Mouse (Mus musculus) neural tube, embryonic 14.5 days (tissue): ENCODE results near the gene Ilf3. TPM values are rescaled to one million over a fixed set of nuclear protein-coding genes. Genes with fewer than 3 reads are reported as not detected.
"Not testable (repeated sequence)": the region's sequence is repeated elsewhere in the genome, so short reads cannot be mapped to it uniquely, and the experiment has no call there.

Experiments used
- ATAC-seq: fragments of 200-750 bp; cut with Nextera tagmentation; 2 replicates; pipeline ENCODE4 v1.8.0; 2017; ENCODE audit warnings: low read depth, mild to moderate bottlenecking, moderate TSS enrichment, moderate library complexity
- H3K27ac ChIP-seq: fragments of 300-500 bp; sonication (generic); 2 replicates; pipeline ENCODE4 v1.5.1; 2014; ENCODE audit warnings: low read depth, mild to moderate bottlenecking, control low read depth, low read length, moderate library complexity, mixed read lengths
- H3K27me3 ChIP-seq: fragments of 300-500 bp; sonication (generic); 2 replicates; pipeline ENCODE4 v1.6.1; 2014; ENCODE audit warnings: low read length; ENCODE audit not compliant: control insufficient read depth, insufficient read depth
- H3K36me3 ChIP-seq: fragments of 300-500 bp; sonication (generic); 2 replicates; pipeline ENCODE4 v1.6.1; 2014; ENCODE audit warnings: low read length, mixed read lengths; ENCODE audit not compliant: control insufficient read depth, insufficient read depth
- H3K4me1 ChIP-seq: fragments of 300-500 bp; sonication (generic); 2 replicates; pipeline ENCODE4 v1.6.1; 2014; ENCODE audit warnings: low read length; ENCODE audit not compliant: control insufficient read depth, insufficient read depth
- H3K4me2 ChIP-seq: fragments of 300-500 bp; sonication (generic); 2 replicates; pipeline ENCODE4 v1.6.1; 2014; ENCODE audit warnings: mild to moderate bottlenecking, low read depth, low read length, control low read depth
- H3K4me3 ChIP-seq: fragments of 300-500 bp; sonication (generic); 2 replicates; pipeline ENCODE4 v1.5.1; 2014; ENCODE audit warnings: low read depth, low read length, control low read depth, mixed read lengths
- H3K9ac ChIP-seq: fragments of 300-500 bp; sonication (generic); replicated peaks from 2 replicates; pipeline ENCODE4 v1.6.1; 2014; ENCODE audit warnings: low read depth, mild to moderate bottlenecking, control low read depth, low read length, mixed read lengths
- H3K9me3 ChIP-seq: fragments of 300-500 bp; sonication (generic); 2 replicates; pipeline ENCODE4 v1.6.1; 2016; ENCODE audit warnings: low read length; ENCODE audit not compliant: control insufficient read depth
- WGBS: fragments of 180-500 bp; shearing (Covaris S2); extraction: QIAGEN DNeasy Blood & Tissue Kit; methylation state at CpG from one replicate; pipeline ENCODE4 v1.1.7; 2014; 5-methylcytosine and 5-hydroxymethylcytosine counted together
- polyA plus RNA-seq: library from polyadenylated mRNA; unstranded; fragments of >200 nt; fragmentation: Nextera tagmentation; extraction: Ambion mirVana; gene quantifications from 2 replicates; pipeline ENCODE4 v1.2.1, GENCODE M21; 2014

The Ilf3 gene
- 210 and 222 TPM in 2 replicates for polyA plus RNA-seq

DNA sequence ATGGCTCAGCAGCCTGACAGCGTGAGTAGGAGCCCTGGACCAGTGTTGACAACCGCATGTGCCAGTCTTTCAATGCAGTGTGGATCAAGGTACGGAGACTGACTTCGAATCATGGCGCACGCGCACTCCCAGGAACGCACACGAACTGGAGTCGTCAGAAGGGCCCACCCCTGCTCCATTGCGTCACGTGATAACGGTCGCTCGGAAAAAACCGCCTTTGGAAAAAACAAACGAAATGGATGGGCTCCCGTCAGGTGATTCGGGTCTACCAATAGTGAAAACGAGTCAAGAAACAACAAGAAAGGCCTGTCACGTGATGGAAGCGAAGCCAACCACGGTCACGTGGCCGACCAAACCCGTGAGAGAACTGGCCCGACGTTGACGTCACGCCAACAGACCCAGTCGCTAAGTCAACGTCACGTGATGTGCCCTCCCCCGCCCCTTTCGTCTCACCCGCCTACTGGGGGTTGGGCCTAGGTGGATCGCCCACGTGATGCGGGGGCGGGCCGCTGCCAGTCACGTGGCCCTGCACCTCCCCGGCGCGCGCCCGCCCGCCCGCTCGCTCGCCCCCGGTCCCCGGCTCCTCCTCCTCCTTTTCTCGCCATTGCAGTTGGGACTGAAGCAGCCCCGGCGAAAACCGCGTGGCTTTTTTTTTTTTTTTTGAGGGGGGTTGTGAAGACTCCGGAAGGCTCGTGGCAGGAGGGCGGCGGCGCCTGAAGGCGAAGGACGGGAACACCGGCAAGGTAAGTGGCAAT is at the start of gene Ilf3:
Gene Ilf3 (plus strand): TSS at position 515 of the 755 bp plus-strand sequence.
- WGBS: under 1% methylated on average over 55 of the region's 66 CpGs
- Histone ChIP-seq H3K9ac (peak within 1 kb of the TSS; percentile 73), H3K9me3 (no peaks in the 10 kb centered on the region), H3K4me2 (peak within 1 kb of the TSS; percentile 86), H3K27ac (peak within 1 kb of the TSS; percentile 89), H3K36me3 (no peaks in the 10 kb centered on the region; the same call in 1 of the 2 replicates), H3K4me1 (peaks cover 17% of the 10 kb centered on the region), H3K27me3 (no peaks in the 10 kb centered on the region), H3K4me3 (peak within 1 kb of the TSS; percentile 70)
- ATAC-seq: peak; percentile 94

GRCm38 (mm10) chr9:21318792-21319191 is 48.9 kb upstream of the Ilf3 start:
- H3K36me3 ChIP-seq: no peaks in the 10 kb centered on the region
- no peaks in the 10 kb centered on the region for H3K27me3 ChIP-seq
- H3K4me1 ChIP-seq: peaks cover 10% of the 10 kb centered on the region
- no peak overlapping the region for H3K9ac ChIP-seq
- no peak overlapping the region for H3K27ac ChIP-seq
- ATAC-seq: no peak
- 96% methylated on average over 6 of the region's 6 CpGs for WGBS
- H3K4me2 ChIP-seq: no peak overlapping the region
- H3K9me3 ChIP-seq: no peaks in the 10 kb centered on the region
- H3K4me3 ChIP-seq: no peak overlapping the region

DNA sequence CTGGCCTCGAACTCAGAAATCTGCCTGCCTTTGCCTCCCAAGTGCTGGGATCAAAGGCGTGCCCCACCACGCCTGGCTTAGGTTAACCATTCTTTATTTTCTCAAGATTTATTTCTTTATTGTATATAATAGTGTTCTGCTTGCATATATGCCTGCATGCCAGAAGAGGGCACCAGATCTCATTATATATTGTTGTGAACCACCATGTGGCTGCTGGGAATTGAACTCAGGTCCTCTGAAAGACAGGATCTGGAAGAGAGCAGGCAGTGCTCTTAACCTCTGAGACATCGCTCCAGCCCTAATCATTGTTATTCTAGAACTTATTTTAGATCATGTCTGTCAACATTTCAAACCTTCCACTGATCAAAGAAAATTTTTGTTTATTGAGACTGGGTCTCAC is 48.2 kb upstream of the Ilf3 start:
- over 99% methylated on average over 4 of the region's 4 CpGs for WGBS
- Histone ChIP-seq H3K4me2 (no peak overlapping the region), H3K4me3 (no peak overlapping the region), H3K27ac (no peak overlapping the region), H3K9me3 (no peaks in the 10 kb centered on the region), H3K9ac (no peak overlapping the region), H3K4me1 (peaks cover 10% of the 10 kb centered on the region), H3K36me3 (no peaks in the 10 kb centered on the region), H3K27me3 (no peaks in the 10 kb centered on the region)
- ATAC-seq: no peak

GRCm38 (mm10) chr9:21320280-21320618 is 47.4 kb upstream of the Ilf3 start:
- H3K4me3 ChIP-seq: peak overlapping the region; percentile 69
- 31% methylated on average over 4 of the region's 4 CpGs for WGBS
- peak; percentile 59; the same call in 1 of the 2 replicates for ATAC-seq
- H3K9me3 ChIP-seq: no peaks in the 10 kb centered on the region
- no peaks in the 10 kb centered on the region for H3K36me3 ChIP-seq
- peaks cover 10% of the 10 kb centered on the region for H3K4me1 ChIP-seq
- H3K9ac ChIP-seq: peak overlapping the region; percentile 73
- H3K27ac ChIP-seq: peak overlapping the region; percentile 40; the same call in 1 of the 2 replicates
- H3K4me2 ChIP-seq: peak overlapping the region; percentile 79
- H3K27me3 ChIP-seq: no peaks in the 10 kb centered on the region

DNA sequence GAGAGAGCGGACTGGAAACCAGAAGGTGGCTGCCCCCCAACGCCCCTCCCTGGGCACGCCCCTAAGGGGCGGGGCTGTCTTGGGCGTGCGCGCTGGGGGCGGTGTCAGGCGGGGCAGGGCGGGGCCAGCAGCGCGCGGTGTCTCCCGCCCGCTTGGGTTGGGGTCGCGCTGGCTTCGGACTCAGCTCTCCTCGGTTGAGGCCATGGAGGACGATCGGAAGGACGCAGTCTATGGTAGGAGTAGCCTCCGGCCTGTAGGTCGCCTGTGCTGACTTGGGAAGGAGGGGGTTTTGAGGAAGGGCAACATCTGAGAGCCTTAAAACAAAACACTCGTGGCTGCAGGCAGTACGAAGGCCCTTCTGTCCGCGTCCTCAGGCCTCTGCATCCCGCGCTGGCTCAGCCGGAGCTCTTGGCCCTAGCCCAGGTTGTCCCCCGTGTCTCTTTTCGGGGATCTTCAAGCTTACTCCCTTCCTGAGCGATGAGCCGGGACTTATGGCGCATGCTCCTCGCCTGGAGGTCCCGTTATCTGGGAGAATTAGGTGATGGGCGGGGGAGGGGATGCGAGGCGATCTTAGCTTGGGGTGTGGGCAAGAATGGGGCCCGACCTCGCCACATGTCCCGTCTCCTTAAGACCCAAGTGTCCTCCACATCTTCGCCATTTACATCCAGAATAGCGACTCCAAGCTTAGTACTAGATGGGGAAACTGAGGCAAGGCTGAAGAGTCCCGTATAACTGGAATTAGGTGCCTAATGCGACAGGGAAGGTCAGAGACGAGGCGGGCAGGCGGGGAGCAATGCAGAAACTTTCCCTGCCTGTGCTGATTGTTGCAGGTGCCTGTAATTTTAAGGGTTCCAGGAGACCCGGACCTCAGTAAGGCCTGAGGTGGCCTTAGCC is 46.8 kb upstream of the Ilf3 start, which contains the start of gene Slc44a2:
Gene Slc44a2 (plus strand): TSS at position 80 of the 894 bp plus-strand sequence.
- H3K36me3 ChIP-seq: no peaks in the 10 kb centered on the region
- H3K4me1 ChIP-seq: peaks cover 10% of the 10 kb centered on the region
- H3K9me3 ChIP-seq: no peaks in the 10 kb centered on the region
- peak; percentile 93 for ATAC-seq
- peak within 1 kb of the TSS; percentile 69 for H3K4me3 ChIP-seq
- peak within 1 kb of the TSS; percentile 73 for H3K9ac ChIP-seq
- H3K27ac ChIP-seq: peak within 1 kb of the TSS; percentile 40; the same call in 1 of the 2 replicates
- 0% methylated on average over 52 of the region's 52 CpGs for WGBS
- H3K27me3 ChIP-seq: no peaks in the 10 kb centered on the region
- H3K4me2 ChIP-seq: peak within 1 kb of the TSS; percentile 79

GRCm38 (mm10) chr9:21321513-21321835 is 46.2 kb upstream of the Ilf3 start:
- WGBS: 22% methylated on average over 6 of the region's 6 CpGs
- Histone ChIP-seq H3K4me2 (peak overlapping the region; percentile 79), H3K9ac (peak overlapping the region; percentile 73), H3K27me3 (no peaks in the 10 kb centered on the region), H3K36me3 (no peaks in the 10 kb centered on the region), H3K4me3 (peak overlapping the region; percentile 69), H3K27ac (no peak overlapping the region), H3K4me1 (peaks cover 10% of the 10 kb centered on the region), H3K9me3 (no peaks in the 10 kb centered on the region)
- ATAC-seq: no peak

DNA sequence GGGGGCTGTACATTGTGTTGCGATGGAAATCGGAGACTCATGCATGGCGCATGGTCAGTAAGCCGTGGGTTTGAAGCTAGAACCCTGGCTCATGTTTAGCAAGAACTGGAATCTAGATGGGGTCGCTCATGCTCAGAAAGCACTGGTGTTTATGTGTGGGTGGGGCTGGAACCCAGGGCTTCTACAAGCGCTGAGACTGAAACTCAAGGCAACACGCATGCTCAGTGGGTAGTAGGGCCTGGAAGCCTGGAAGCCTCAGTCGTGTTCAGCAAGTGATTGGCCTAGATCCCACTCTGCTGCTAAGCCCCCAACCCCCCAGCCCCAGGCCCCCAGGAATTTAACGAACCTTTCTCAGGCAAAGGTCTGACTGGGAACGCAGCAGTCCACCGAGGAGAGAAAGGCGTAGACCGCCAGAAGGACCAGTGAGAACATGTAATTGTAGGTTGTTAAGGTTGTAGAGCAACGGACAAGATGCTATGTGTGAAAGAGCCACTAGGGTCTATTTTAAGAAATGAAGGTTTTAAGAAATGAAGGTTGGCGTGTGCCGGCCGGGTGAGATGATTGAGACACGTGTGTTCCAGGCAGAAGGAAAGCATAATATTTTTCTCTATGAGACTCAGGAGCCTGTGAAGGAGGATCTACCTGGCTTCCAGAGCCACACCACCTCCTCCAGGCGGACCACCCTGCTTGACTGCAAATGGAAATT is 45.3 kb upstream of the Ilf3 start:
- Histone ChIP-seq H3K9me3 (no peaks in the 10 kb centered on the region), H3K4me2 (peak overlapping the region; percentile 79; the same call in 1 of the 2 replicates), H3K4me3 (peak overlapping the region; percentile 69; the same call in 1 of the 2 replicates), H3K9ac (no peak overlapping the region), H3K36me3 (no peaks in the 10 kb centered on the region), H3K27ac (no peak overlapping the region), H3K4me1 (peaks cover 10% of the 10 kb centered on the region), H3K27me3 (no peaks in the 10 kb centered on the region)
- WGBS: 80% methylated on average over 19 of the region's 19 CpGs
- ATAC-seq: no peak

GRCm38 (mm10) chr9:21322917-21323297 is 44.8 kb upstream of the Ilf3 start:
- H3K27ac ChIP-seq, H3K4me3 ChIP-seq, H3K4me2 ChIP-seq, H3K9ac ChIP-seq, ATAC-seq, H3K9me3 ChIP-seq, H3K36me3 ChIP-seq, H3K27me3 ChIP-seq: not testable (repeated sequence)
- peaks cover 10% of the 10 kb centered on the region for H3K4me1 ChIP-seq
- 90% methylated on average over 7 of the region's 8 CpGs for WGBS
